Comparison of ENCODE assay signal across 8 mouse cellular contexts in the genomic region with DNA sequence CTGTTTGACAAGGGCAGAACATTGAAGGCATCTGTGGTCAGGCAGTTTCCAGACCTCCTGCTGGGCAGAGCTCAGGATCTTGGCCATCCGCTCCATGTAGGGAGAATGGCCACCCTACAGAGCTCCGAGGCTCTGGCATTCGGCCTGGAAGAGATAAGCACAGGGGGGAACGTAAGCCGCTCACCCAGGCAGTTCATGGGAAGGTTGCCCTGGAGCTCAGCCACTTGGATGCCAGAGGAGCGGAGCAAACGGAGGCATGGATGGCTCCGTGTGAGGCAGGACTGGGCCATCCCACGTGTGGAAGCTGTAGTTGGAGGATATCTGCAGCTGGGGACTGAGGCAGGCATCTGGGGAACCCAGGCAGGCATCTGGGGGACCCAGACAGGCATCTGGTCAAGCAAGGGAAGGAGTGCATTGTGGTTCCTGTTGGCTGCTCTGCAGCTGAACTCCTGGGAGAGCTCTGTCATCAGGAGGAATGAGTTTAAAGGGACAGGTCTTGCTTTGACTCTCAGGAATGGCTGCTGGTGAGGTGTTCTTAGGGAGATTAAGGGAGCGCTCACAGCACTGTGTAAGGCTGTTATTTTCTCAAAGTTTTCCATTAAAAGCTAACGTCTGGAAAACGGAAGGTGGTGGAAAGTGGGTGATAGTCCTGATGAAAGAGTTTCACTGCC.
A peak's percentile ranks its signal among the peaks of the same experiment; 100 is the strongest.
DNase-seq lines count a peak whose midpoint lies in the region; ATAC-seq and TF ChIP-seq lines count a peak whose summit lies in the region.

No protein-coding gene starts in this region.

- TF ChIP-seq POLR2A in limb, embryonic 14.5 days (IDR thresholded peaks at IDR 0.05; ENCODE audit: borderline replicate concordance, extremely low read depth, insufficient read depth, insufficient read length), result no peak

- H3K36me3 ChIP-seq in heart, embryonic 14.5 days (ENCODE audit: control insufficient read depth, insufficient read depth, low read length), result no peaks in the 10 kb centered on the region
- 0 out of 2 replicates have a peak, but pooled peaks cover 3% of the 10 kb centered on the region for H3K36me3 ChIP-seq in limb, embryonic 14.5 days (ENCODE audit: control insufficient read depth, insufficient read depth, low read length)

- H3K4me3 ChIP-seq in heart, embryonic 14.5 days (ENCODE audit: control insufficient read depth in 1 of 2, insufficient read depth in 1 of 2, low read depth in 1 of 2, low read length in 2 of 2), result no peak overlapping the region; a peak in 1 of 4 replicates
- no peak overlapping the region for H3K4me3 ChIP-seq in limb, embryonic 14.5 days (replicated peaks; ENCODE audit: low read length)

- no peaks in the 10 kb centered on the region for H3K27me3 ChIP-seq in heart, embryonic 14.5 days (ENCODE audit: control insufficient read depth, insufficient read depth, low read length)
- H3K27me3 ChIP-seq in limb, embryonic 14.5 days (ENCODE audit: control insufficient read depth, insufficient read depth, low read length), result no peaks in the 10 kb centered on the region

- H3K4me1 ChIP-seq in heart, embryonic 14.5 days (ENCODE audit: control insufficient read depth in 2 of 2, insufficient read depth in 2 of 2, low read length in 2 of 2), result peaks cover 47 to 63% of the 10 kb centered on the region in 2 experiments
- H3K4me1 ChIP-seq in limb, embryonic 14.5 days (ENCODE audit: control insufficient read depth, insufficient read depth, low read length), result peaks cover 18% of the 10 kb centered on the region

- peak; percentile 30 for DNase-seq in retina, postnatal 1 day
- DNase-seq in retina, embryonic 14.5 days (ENCODE audit: low spot score), result no peak
- peak; percentile 89 to 93 for DNase-seq in cerebellum, postnatal 25 days
- DNase-seq in limb, embryonic 14.5 days (ENCODE audit: low spot score), result no peak
- DNase-seq in retina, postnatal 7 days (ENCODE audit: low read depth, low spot score), result peak; percentile 62
- DNase-seq in left cerebral cortex, adult 11 months (ENCODE audit: low spot score), result no peak

- WGBS in heart, embryonic 14.5 days, result 9% methylated on average over 12 of the region's 12 CpGs
- WGBS in limb, embryonic 14.5 days, result 62% methylated on average over 12 of the region's 12 CpGs

- H3K4me2 ChIP-seq in heart, embryonic 14.5 days (ENCODE audit: low read length), result peak overlapping the region; percentile 51
- H3K4me2 ChIP-seq in limb, embryonic 14.5 days (replicated peaks; ENCODE audit: low read depth, low read length, severe bottlenecking), result no peak overlapping the region

- peak overlapping the region; percentile 83 to 93 for H3K27ac ChIP-seq in heart, embryonic 14.5 days (replicated peaks in 1 of 2; ENCODE audit: control insufficient read depth in 1 of 2, insufficient read depth in 1 of 2, low read depth in 2 of 2, low read length in 2 of 2)
- no peak overlapping the region for H3K27ac ChIP-seq in limb, embryonic 14.5 days (replicated peaks; ENCODE audit: low read depth, low read length)

- H3K9ac ChIP-seq in heart, embryonic 14.5 days (ENCODE audit: low read length), result peak overlapping the region; percentile 59
- H3K9ac ChIP-seq in limb, embryonic 14.5 days (ENCODE audit: low read depth, low read length, severe bottlenecking), result 0 out of 2 replicates have a peak overlapping the region, but pooled peaks have one; percentile 8

- H3K9me3 ChIP-seq in heart, embryonic 14.5 days (ENCODE audit: control insufficient read depth, low read length), result no peaks in the 10 kb centered on the region
- no peaks in the 10 kb centered on the region for H3K9me3 ChIP-seq in limb, embryonic 14.5 days (ENCODE audit: control insufficient read depth, low read length)

- ATAC-seq in heart, embryonic 14.5 days (ENCODE audit: insufficient number of reproducible peaks, insufficient read depth, low FRiP score, low read depth), result peak; percentile 75
- no peak for ATAC-seq in limb, embryonic 14.5 days (ENCODE audit: low FRiP score, low read depth)
- no peak for ATAC-seq in megakaryocyte progenitor cell, adult 5-6 weeks (replicated peaks; ENCODE audit: poor library complexity)

Comparison
In these comparisons a context has a peak if more than half of its experiments do, and no peak if none do; other contexts are left out.
1. DNase-seq: peak in retina, postnatal 1 day (single experiment), cerebellum, postnatal 25 days (2 of 2) and retina, postnatal 7 days (single experiment); none in retina, embryonic 14.5 days (single experiment), limb, embryonic 14.5 days (single experiment) and left cerebral cortex, adult 11 months (single experiment).